Mouse (Mus musculus): ENCODE measurements around the gene Csnk2a1.
"Not testable (repeated sequence)": the region's sequence is repeated elsewhere in the genome, so short reads cannot be mapped to it uniquely, and the experiment has no call there.

The Csnk2a1 gene

GRCm38 (mm10) chr2:152240580-152240979 is 13.9 kb downstream of the Csnk2a1 start:
- no peak for DNase-seq

DNA sequence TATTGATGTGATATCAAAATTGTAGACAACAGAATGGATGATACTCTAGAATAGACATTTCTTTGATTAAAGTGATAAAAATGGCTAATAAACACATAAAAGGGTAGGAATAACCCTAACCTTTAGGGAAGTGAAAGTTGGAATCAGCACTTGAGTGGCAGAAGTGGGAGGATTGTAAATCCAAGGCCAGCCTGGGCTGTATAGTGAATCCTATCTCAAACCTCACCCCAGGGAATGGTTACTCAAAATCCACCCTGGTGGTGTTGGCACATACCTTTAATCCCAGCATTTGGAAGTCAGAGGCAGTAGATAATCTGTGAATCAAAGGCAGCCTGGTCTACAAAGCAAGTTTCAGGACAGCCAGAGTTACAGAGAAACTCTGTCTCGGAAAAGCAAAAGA is 20.6 kb downstream of the Csnk2a1 start:
- DNase-seq = no peak

DNA sequence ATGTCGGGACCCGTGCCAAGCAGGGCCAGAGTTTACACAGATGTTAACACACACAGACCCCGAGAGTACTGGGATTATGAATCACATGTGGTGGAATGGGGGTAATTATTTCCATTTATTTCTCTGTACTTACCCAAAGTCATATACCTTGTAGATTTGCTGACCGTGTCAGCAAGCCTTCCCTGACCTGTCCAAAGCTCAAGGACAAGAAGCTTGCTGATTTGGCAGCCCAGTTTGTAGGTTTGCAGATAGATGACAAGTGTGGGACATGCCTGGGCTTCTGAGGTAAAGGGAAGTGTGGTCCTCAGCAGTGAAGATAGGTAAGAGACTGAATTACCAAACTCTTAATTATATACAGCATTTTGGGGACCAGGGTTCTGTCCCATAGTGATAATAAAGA is 23.9 kb downstream of the Csnk2a1 start:
- no peak for DNase-seq

- no peak for DNase-seq
Measured at GRCm38 (mm10) chr2:152259739-152260138, 33.1 kb downstream of the Csnk2a1 start.

DNA sequence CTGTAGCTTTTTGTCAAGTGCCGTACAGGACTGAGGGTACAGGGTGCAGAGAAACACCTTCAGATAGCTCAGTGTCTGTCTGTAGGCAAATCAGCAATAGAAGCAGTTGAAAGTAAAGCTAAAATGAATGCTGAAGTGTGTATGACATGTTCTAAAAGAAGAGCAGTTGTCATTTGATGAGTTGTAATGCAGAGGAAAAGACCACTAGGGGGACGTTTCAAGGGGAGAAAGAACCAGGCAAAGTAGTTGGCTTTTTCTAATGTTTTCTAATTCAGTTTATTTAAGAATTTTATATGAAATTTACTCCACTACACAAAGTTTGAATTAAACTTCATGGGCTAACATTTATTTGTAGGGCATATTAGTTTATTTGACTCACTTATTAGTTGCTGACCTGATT is 47.0 kb downstream of the Csnk2a1 start:
- no peak for DNase-seq

- no peak for DNase-seq
Measured at GRCm38 (mm10) chr2:152281407-152281806, 54.8 kb downstream of the Csnk2a1 start.

- no peak for DNase-seq
Measured at GRCm38 (mm10) chr2:152287560-152287959, 60.9 kb downstream of the Csnk2a1 start.

- DNase-seq = no peak
Measured at GRCm38 (mm10) chr2:152288046-152288445, 61.4 kb downstream of the Csnk2a1 start.

GRCm38 (mm10) chr2:152289623-152290022 is 63.0 kb downstream of the Csnk2a1 start:
- not testable (repeated sequence) for DNase-seq

DNA sequence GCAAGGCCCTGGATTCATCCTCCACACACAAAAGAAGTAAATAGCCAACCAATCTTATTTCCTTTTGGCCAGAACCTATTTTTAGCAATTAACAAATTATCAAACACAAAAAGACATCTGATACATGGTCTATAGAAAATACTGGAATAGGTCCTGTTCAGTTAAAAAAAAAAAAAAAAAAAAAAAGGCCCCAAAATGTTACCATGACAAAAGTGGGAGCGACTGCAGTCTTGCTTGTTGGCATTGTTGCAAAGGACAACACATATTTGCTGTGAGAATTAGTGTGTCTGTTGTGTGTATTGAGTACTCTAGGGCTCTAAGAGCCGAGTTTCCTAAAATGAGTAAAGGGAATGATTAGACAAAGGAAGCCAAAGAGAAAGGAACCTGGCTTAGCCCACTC is 65.8 kb downstream of the Csnk2a1 start:
- no peak for DNase-seq

DNA sequence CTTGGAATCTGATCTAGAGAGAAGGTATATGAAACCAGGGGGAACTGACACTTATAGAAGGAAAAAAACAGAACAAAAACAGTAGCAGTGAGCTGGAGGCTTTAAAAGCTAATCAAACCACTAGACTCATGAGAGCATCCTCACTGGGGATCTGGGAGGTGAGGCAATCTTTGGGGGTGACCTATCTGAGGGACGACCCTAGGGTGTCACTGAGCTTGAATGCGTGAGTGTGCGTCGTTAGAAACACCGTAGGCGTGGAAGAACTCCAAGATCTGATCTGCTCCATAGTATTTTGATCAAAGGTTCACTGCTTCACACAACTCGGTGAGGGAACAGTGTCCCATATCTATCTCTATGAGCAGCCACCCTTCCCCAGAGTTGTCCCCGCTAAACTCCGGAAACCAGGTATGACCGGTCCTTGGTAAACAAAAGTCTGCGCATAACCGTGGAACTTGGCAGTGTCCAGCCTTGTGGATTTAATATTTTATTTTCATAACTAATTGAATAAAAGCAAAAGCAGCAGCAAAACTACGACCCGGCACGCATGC is 66.6 kb downstream of the Csnk2a1 start:
- no peak for DNase-seq

DNA sequence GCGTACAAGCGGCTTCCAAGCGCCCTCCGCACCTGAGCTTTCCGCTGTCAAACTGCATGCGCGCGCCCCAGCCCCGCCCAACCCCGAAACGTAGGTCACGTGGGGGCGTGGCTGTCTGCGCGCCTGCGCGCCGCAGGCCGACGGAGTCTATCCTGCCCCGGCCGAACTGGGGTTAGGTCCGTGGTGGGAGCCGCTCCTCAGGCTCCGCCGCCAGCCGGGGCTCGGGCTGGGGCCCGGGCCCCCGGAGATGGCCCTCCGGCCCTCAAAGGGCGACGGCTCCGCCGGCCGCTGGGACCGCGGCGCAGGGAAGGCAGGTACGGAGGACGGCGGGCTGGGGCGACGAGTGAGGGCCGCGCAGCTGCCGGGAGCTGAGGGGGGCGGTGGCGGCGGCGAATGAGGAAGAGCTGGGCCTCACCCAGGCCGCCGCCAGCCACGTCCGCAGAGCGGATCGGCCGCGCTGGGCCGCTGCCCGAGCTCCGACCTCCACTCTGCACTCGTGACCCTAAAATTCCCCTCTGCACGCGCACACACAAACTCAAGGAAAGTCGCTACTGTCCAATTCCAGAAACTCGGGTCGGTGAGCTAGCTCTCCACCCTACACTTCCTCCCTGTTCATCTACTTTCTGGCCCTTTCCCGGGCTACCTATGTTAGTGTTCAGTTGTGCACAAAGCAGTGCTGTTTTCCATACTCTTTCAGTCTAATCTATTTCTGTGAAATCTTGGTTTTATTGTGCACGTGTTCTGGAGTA is 67.3 kb downstream of the Csnk2a1 start, which contains the start of gene Tbc1d20:
TSS of gene Tbc1d20 (plus strand) at position 102 of the 749 bp plus-strand sequence.
- peak; percentile 90 to 91 for DNase-seq

DNA sequence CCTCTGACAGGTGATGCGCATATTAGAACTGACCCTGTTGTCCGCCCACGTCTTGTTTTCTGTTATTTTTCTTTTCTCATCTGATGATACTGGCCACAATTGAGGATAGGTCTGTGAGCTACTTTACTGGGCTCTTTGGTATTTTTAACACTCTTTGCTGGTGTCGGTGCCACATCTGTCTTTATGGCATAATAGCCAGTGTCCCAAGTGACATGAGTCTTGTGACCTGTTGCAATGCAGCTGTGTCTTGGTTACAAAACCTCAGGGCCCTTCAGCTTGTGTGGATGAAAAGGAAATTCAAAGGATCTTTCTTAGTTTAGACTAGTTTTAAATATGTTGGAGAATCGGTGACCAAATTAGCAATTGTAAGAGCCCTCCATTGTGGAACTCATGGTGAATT is 67.9 kb downstream of the Csnk2a1 start:
- DNase-seq = no peak

DNA sequence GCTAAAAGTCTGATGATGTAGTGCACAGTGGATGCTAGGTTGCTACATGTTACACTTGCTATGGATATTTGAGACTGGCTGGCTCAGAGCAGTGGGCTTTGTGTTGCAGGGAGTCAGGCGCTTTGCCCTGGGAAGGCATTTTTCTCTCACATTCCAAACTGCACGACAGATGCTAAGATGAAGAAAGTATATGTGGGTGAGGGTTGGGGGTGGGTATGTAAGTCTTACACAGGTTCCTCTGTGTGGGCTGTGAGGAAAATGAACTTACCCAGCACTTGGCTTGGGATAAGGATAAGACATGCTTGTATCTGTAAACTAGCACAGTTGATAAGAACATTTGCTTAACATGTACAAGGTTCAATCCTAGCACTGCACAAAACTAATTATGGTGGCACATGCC is 76.2 kb downstream of the Csnk2a1 start:
- no peak for DNase-seq

- no peak for DNase-seq
Measured at GRCm38 (mm10) chr2:152303781-152304180, 77.1 kb downstream of the Csnk2a1 start.

DNA sequence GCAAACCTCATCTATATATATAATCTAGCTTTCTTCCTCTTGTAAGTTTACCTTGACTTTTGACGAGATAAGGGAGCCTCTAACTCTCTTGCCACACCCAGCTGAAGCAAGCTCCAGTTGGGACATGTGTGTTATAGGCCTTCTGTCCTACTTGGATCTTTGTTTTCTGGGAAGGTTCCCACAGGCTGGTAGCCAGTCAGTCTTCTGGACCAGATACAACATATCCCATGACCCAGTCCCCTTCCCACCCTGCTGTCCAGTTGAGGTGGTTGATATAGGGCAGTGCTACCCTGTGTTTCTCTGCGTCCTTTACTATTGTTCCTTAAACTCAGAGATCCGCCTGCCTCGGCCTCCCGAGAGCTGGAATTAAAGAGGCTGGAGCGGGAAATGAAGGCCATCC is 78.8 kb downstream of the Csnk2a1 start:
- DNase-seq = no peak

GRCm38 (mm10) chr2:152307186-152307585 is 80.5 kb downstream of the Csnk2a1 start:
- no peak for DNase-seq

GRCm38 (mm10) chr2:152312996-152313395 is 86.4 kb downstream of the Csnk2a1 start:
- no peak for DNase-seq

DNA sequence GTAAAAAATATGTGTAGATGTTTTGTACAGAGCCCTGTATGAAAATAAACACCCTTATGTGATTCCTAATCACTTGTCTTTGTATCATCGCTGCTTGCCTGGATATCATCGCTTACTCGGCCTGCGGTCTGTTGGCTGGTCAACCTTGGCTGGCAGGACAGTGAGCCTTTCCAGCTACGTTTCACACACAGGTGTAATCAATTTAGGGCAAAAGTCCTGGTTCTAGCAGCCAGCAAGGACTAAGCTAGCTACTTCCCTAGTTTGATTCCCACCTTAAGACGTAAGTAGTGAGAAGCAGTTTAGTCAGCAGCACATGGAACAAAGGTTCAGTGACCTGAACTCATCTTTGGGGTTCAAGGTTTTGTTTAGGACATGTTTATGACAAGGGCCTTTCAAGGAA is 87.3 kb downstream of the Csnk2a1 start:
- DNase-seq = no peak

- DNase-seq = no peak
Measured at GRCm38 (mm10) chr2:152317054-152317453, 90.4 kb downstream of the Csnk2a1 start.

GRCm38 (mm10) chr2:152321558-152321957 is 94.9 kb downstream of the Csnk2a1 start:
- no peak for DNase-seq

- no peak for DNase-seq
Measured at GRCm38 (mm10) chr2:152322198-152322597, 95.6 kb downstream of the Csnk2a1 start.

- DNase-seq = no peak
Measured at GRCm38 (mm10) chr2:152323971-152324370, 97.3 kb downstream of the Csnk2a1 start.

DNA sequence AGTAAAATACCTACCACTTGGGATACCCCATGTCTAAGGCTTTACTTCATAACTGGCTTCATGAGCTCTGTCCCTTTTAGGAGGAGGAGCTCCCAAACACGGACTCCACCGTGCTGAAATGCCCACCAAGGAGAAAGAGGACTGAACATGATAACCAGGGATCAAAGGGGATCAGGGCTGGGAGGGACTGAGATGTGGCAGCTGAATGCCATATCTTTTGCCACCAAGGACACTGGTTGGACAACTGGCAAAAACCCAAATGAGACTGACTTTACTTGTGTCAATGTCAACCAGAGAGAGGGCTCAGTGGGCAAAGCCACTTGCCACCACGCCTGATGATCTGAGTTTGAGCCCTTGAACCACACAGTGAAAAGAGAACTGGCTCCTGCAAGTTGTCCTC is 98.2 kb downstream of the Csnk2a1 start:
- DNase-seq = no peak

DNA sequence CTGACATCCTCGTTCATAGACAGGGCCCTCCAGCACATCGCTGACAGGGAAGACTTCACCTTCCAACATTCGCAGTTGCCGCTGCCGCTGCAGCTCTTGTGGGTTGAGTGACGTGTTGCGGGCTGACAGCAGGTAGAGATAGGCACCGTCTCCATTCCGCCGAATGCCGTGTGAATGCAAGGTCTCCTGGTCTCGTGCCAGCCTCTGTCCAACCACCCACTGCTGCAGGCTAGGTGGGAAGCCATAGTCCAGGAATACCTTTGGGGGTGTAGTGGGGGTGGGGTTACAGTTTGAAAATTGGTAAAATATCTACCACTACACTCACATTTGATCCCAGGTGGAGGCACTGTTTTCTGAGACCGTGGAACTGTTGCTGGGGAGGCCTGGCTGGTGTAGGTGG is 99.5 kb downstream of the Csnk2a1 start:
- no peak for DNase-seq
